Mouse (Mus musculus): ENCODE measurements around the gene Zfp882. TPM values are rescaled to one million over a fixed set of nuclear protein-coding genes. Genes with fewer than 3 reads are reported as not detected.
"Not testable (repeated sequence)": the region's sequence is repeated elsewhere in the genome, so short reads cannot be mapped to it uniquely, and the experiment has no call there.

Zfp882 gene
- 2.8 and 5.0 TPM in 2 replicates for polyA plus RNA-seq (2011; ENCODE audit: insufficient read length, low read depth, missing spikeins)

GRCm38 (mm10) chr8:71908309-71909261 lies at the start of gene Zfp882, which contains the start of gene Zfp617:
Gene Zfp882 (plus strand): TSS chr8:71908608.
Gene Zfp617 (plus strand): TSS chr8:71908635.
- H3K27ac ChIP-seq (ENCODE audit: insufficient read depth, low read length): peak within 1 kb of the TSS; percentile 89
- peak; percentile 54 for TF ChIP-seq CTCF (IDR thresholded peaks at IDR 0.05; ENCODE audit: borderline replicate concordance, insufficient read depth, low read length)
- peak; percentile 54 for TF ChIP-seq POLR2A (IDR thresholded peaks at IDR 0.05; ENCODE audit: low read depth, low read length)
- H3K4me1 ChIP-seq (ENCODE audit: control insufficient read depth, insufficient read depth, low read length): no peaks in the 10 kb centered on the region
- H3K4me3 ChIP-seq (ENCODE audit: insufficient read depth, low read length): peak within 1 kb of the TSS; percentile 79

GRCm38 (mm10) chr8:71861551-71861950 lies 46.9 kb upstream of the Zfp882 start:
- H3K4me1 ChIP-seq (ENCODE audit: control insufficient read depth, insufficient read depth, low read length); H3K27ac ChIP-seq (ENCODE audit: insufficient read depth, low read length); H3K4me3 ChIP-seq (ENCODE audit: insufficient read depth, low read length): not testable (repeated sequence)

GRCm38 (mm10) chr8:71862038-71862437 lies 46.4 kb upstream of the Zfp882 start:
- not testable (repeated sequence) for H3K4me1 ChIP-seq (ENCODE audit: control insufficient read depth, insufficient read depth, low read length); H3K27ac ChIP-seq (ENCODE audit: insufficient read depth, low read length); H3K4me3 ChIP-seq (ENCODE audit: insufficient read depth, low read length)

- Histone ChIP-seq H3K4me3 (ENCODE audit: insufficient read depth, low read length) (peak within 1 kb of the TSS; percentile 77), H3K27ac (ENCODE audit: insufficient read depth, low read length) (peak within 1 kb of the TSS; percentile 43), H3K4me1 (ENCODE audit: control insufficient read depth, insufficient read depth, low read length) (no peaks in the 10 kb centered on the region)
- TF ChIP-seq CTCF (IDR thresholded peaks at IDR 0.05; ENCODE audit: borderline replicate concordance, insufficient read depth, low read length) (no peak), POLR2A (IDR thresholded peaks at IDR 0.05; ENCODE audit: low read depth, low read length) (peak; percentile 72)
These were observed 26.7 kb upstream of the Zfp882 start, which contains the start of gene Zfp709 for GRCm38 (mm10) chr8:71881618-71882274. Gene Zfp709 (plus strand): TSS chr8:71882019.

- H3K4me3 ChIP-seq (ENCODE audit: insufficient read depth, low read length); H3K4me1 ChIP-seq (ENCODE audit: control insufficient read depth, insufficient read depth, low read length); H3K27ac ChIP-seq (ENCODE audit: insufficient read depth, low read length): not testable (repeated sequence)
These were observed 7.7 kb upstream of the Zfp882 start for GRCm38 (mm10) chr8:71900666-71901065.

GRCm38 (mm10) chr8:71903084-71903483 lies 5.3 kb upstream of the Zfp882 start:
- H3K27ac ChIP-seq (ENCODE audit: insufficient read depth, low read length); H3K4me1 ChIP-seq (ENCODE audit: control insufficient read depth, insufficient read depth, low read length); H3K4me3 ChIP-seq (ENCODE audit: insufficient read depth, low read length): not testable (repeated sequence)

- Histone ChIP-seq H3K4me1 (ENCODE audit: control insufficient read depth, insufficient read depth, low read length) (no peaks in the 10 kb centered on the region), H3K4me3 (ENCODE audit: insufficient read depth, low read length) (no peak overlapping the region), H3K27ac (ENCODE audit: insufficient read depth, low read length) (no peak overlapping the region)
- no peak for TF ChIP-seq CTCF (IDR thresholded peaks at IDR 0.05; ENCODE audit: borderline replicate concordance, insufficient read depth, low read length)
- no peak for TF ChIP-seq POLR2A (IDR thresholded peaks at IDR 0.05; ENCODE audit: low read depth, low read length)
These were observed 1.6 kb upstream of the Zfp882 start for GRCm38 (mm10) chr8:71906809-71907208.

- TF ChIP-seq POLR2A (IDR thresholded peaks at IDR 0.05; ENCODE audit: low read depth, low read length) (no peak), CTCF (IDR thresholded peaks at IDR 0.05; ENCODE audit: borderline replicate concordance, insufficient read depth, low read length) (no peak)
- no peak overlapping the region for H3K27ac ChIP-seq (ENCODE audit: insufficient read depth, low read length)
- no peaks in the 10 kb centered on the region for H3K4me1 ChIP-seq (ENCODE audit: control insufficient read depth, insufficient read depth, low read length)
- H3K4me3 ChIP-seq (ENCODE audit: insufficient read depth, low read length): no peak overlapping the region
These were observed 580 bp upstream of the Zfp882 start for GRCm38 (mm10) chr8:71907798-71908257.

- TF ChIP-seq CTCF (IDR thresholded peaks at IDR 0.05; ENCODE audit: borderline replicate concordance, insufficient read depth, low read length) (no peak), POLR2A (IDR thresholded peaks at IDR 0.05; ENCODE audit: low read depth, low read length) (no peak)
- no peak overlapping the region for H3K4me3 ChIP-seq (ENCODE audit: insufficient read depth, low read length)
- H3K27ac ChIP-seq (ENCODE audit: insufficient read depth, low read length): no peak overlapping the region
- H3K4me1 ChIP-seq (ENCODE audit: control insufficient read depth, insufficient read depth, low read length): no peaks in the 10 kb centered on the region
These were observed 3.9 kb downstream of the Zfp882 start for GRCm38 (mm10) chr8:71912286-71912685.

Measured in embryonic fibroblast, embryonic 13.5 days (primary cell).